Mouse (Mus musculus) small intestine, adult 2 months (tissue): Measurements from ENCODE around the gene Pan3. TPM values are rescaled to one million over a fixed set of nuclear protein-coding genes. Genes with fewer than 3 reads are reported as not detected.

Source experiments
- H3K27ac ChIP-seq: fragments of 200-500 bp; 2 replicates; pipeline ENCODE4 v1.5.1; 2012; ENCODE audit warnings: low read depth, low read length, control low read depth, inconsistent platforms; ENCODE audit not compliant: insufficient read depth
- H3K27me3 ChIP-seq: fragments of 200-500 bp; 2 replicates; pipeline ENCODE4 v1.6.1; 2012; ENCODE audit warnings: mild to moderate bottlenecking, moderate library complexity, low read length, inconsistent platforms; ENCODE audit not compliant: control insufficient read depth, insufficient read depth
- H3K36me3 ChIP-seq: fragments of 200-500 bp; 2 replicates; pipeline ENCODE4 v1.6.1; 2012; ENCODE audit warnings: mild to moderate bottlenecking, low read length, control low read depth, inconsistent platforms; ENCODE audit not compliant: control insufficient read depth, insufficient read depth
- H3K4me1 ChIP-seq: fragments of 200-500 bp; 2 replicates; pipeline ENCODE4 v1.6.1; 2012; ENCODE audit warnings: low read length, inconsistent platforms, mixed read lengths; ENCODE audit not compliant: control insufficient read depth, insufficient read depth, insufficient read length
- H3K4me3 ChIP-seq: fragments of 200-500 bp; 2 replicates; pipeline ENCODE4 v1.5.1; 2012; ENCODE audit warnings: low read depth, mild to moderate bottlenecking, control low read depth, inconsistent platforms, low read length, moderate library complexity
- CTCF ChIP-seq: fragments of 200-500 bp; IDR thresholded peaks from 2 replicates; pipeline ENCODE4 v1.5.1; 2012; ENCODE audit warnings: low read depth, mild to moderate bottlenecking, control low read depth, inconsistent platforms, low read length, moderate library complexity, mixed read lengths; ENCODE audit not compliant: insufficient replicate concordance, insufficient read length; ENCODE audit errors: extremely low read depth
- POLR2A ChIP-seq: fragments of 200-500 bp; IDR thresholded peaks from 2 replicates; pipeline ENCODE4 v1.6.1; 2012; ENCODE audit warnings: low read depth, mild to moderate bottlenecking, control low read depth, inconsistent platforms, low read length, moderate library complexity
- WGBS: fragments of 180-500 bp; shearing (Covaris S2); methylation state at CpG from one replicate; pipeline ENCODE4 v1.1.7; 2018; 5-methylcytosine and 5-hydroxymethylcytosine counted together
- polyA plus RNA-seq: library from polyadenylated mRNA; depleted of rRNA; stranded (reverse); fragments of >200 nt; gene quantifications from 2 replicates; pipeline ENCODE4 v1.2.3, GENCODE M21; 2012

Pan3 gene
- polyA plus RNA-seq, 1 experiment: 18.1 TPM

DNA sequence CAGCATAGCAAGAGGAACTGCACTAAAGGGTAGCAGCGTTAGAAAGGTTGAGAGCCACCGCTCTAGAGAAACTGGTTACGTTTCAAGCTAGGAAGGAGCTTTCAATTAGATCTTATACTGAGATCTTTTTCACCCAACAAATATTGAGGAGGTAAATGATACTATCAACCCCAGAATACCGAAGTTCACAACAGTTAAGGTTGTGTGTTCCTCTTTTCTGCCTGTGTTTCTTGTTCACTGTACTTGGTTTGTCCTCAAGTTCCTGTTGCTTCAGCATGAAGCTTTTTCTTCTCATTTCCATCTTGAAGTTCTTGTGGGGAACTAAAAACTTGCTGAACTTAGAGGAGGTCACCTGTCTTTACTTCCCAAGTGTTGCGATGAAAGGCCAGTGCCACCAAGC lies 41.2 kb downstream of the Pan3 start:
- H3K4me1 ChIP-seq: peaks cover 7% of the 10 kb centered on the region; the same call in 1 of the 2 replicates
- no peaks in the 10 kb centered on the region for H3K27me3 ChIP-seq
- H3K4me3 ChIP-seq: no peak overlapping the region
- 85% methylated on average over 5 of the region's 5 CpGs for WGBS
- no peak overlapping the region for H3K27ac ChIP-seq
- peaks cover 7% of the 10 kb centered on the region for H3K36me3 ChIP-seq
- no peak for TF ChIP-seq CTCF
- no peak for TF ChIP-seq POLR2A

DNA sequence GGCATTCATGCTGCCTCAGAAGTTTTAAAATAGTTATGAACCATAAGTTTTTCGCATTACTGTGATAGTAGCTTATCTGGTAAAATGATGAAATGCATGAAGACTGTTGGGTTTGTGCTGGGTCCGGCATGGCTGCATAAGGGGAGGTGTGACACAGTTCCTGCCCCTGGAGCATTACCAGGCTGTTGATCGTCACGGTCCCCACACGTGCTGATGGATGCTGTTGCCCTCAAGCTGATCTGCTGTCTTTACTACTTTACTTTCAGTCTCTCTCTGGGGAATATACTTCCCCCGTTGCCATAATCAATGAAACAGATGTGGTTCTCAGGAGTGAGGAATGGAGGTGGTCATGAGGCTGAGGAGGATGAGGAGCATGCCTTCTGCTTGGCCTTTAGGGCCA lies 43.1 kb downstream of the Pan3 start:
- no peak overlapping the region for H3K27ac ChIP-seq
- no peak for TF ChIP-seq POLR2A
- no peak for TF ChIP-seq CTCF
- no peaks in the 10 kb centered on the region for H3K27me3 ChIP-seq
- H3K4me3 ChIP-seq: no peak overlapping the region
- peaks cover 7% of the 10 kb centered on the region; the same call in 1 of the 2 replicates for H3K4me1 ChIP-seq
- peaks cover 3% of the 10 kb centered on the region for H3K36me3 ChIP-seq
- 84% methylated on average over 6 of the region's 6 CpGs for WGBS

DNA sequence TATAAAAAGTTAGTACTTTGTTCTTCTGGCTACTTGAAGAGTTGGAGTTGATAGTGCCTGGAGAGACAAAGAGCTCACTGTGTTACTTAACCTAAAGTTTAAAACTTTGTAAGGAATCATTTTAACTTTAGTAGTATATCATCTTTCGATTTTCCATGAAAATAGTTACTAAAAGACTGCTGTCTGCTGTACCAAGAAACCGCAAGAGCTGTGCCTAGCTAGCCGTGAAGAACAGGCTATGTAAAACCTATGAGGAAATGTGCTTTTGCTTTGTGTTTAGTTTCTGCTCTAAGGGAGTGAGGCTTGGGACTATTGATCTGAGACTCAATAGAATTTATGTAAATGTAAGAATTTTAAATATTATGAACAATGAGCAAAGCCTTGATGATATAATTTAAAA lies 43.9 kb downstream of the Pan3 start:
- Histone ChIP-seq H3K4me3 (no peak overlapping the region), H3K4me1 (peaks cover 7% of the 10 kb centered on the region; the same call in 1 of the 2 replicates), H3K27ac (no peak overlapping the region), H3K27me3 (no peaks in the 10 kb centered on the region), H3K36me3 (no peaks in the 10 kb centered on the region; the same call in 1 of the 2 replicates)
- TF ChIP-seq POLR2A (no peak), CTCF (no peak)
- 68% methylated on average over 3 of the region's 3 CpGs for WGBS

DNA sequence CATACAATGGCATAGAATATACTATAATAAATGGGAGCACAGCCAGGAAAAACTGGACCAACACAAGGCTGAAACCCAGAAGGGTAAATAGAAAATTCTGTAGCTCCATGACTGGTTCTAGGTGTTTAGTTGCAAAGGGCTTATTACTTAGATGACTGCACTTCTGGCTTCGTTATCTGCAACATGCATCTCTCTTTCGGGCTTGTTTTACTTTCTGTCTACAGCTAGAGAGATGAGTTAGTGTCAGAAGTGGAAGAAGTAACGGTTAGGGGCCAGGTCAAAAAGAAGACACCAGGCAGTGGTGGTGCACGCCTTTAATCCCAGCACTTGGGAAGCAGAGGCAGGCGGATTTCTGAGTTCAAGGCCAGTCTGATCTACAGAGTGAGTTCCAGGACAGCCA lies 46.1 kb downstream of the Pan3 start:
- Histone ChIP-seq H3K4me1 (peaks cover 7% of the 10 kb centered on the region; the same call in 1 of the 2 replicates), H3K27ac (no peak overlapping the region), H3K27me3 (no peaks in the 10 kb centered on the region), H3K4me3 (no peak overlapping the region), H3K36me3 (no peaks in the 10 kb centered on the region; the same call in 1 of the 2 replicates)
- 90% methylated on average over 5 of the region's 5 CpGs for WGBS
- TF ChIP-seq CTCF (no peak), POLR2A (no peak)

DNA sequence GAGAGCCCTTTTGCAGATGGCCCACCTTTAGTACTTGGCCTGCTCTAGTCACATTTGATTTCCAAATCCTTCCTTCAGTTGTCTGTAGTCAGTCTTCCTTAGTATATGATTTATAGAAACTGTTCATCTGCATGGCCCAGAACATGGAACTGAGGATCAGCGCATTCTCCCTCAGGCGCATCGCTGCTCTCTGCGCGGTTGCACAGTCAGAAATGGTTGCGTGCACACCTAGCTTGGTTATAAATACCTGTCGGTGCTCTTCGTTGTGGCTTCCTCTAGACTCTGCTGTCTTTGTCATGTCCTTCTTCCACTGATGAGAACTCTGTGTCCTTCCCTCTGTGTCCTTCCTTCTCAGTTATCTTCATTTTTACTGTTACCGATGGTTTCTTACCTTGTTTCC lies 47.1 kb downstream of the Pan3 start:
- Histone ChIP-seq H3K4me3 (no peak overlapping the region), H3K27me3 (no peaks in the 10 kb centered on the region), H3K27ac (no peak overlapping the region), H3K4me1 (peaks cover 7% of the 10 kb centered on the region; the same call in 1 of the 2 replicates), H3K36me3 (no peaks in the 10 kb centered on the region)
- TF ChIP-seq POLR2A: no peak
- no peak for TF ChIP-seq CTCF
- WGBS: 93% methylated on average over 9 of the region's 9 CpGs

DNA sequence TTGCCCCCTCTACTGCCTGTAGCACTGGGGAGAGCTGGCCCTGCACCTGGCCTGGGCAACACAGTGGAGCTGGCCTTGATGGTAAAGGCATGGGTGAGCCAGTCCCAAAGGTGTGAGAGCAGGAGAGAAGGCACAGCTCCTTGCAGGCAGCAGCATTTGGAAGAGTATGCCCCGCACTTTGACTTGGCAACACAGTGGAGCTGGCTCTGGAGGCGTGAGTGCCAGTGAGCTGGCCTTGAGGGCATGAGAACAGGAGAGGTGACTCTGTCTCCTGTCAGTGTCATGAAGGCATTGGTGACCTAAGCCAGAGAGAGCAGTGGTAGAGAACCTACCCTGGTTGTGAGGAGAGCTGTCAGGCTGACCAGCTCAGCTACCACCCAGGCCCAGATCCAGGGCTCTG lies 49.4 kb downstream of the Pan3 start:
- 84% methylated on average over 2 of the region's 2 CpGs for WGBS
- H3K4me1 ChIP-seq: peaks cover 3% of the 10 kb centered on the region; the same call in 1 of the 2 replicates
- no peaks in the 10 kb centered on the region for H3K36me3 ChIP-seq
- H3K27me3 ChIP-seq: no peaks in the 10 kb centered on the region
- H3K4me3 ChIP-seq: no peak overlapping the region
- TF ChIP-seq CTCF (no peak), POLR2A (no peak)
- no peak overlapping the region for H3K27ac ChIP-seq

DNA sequence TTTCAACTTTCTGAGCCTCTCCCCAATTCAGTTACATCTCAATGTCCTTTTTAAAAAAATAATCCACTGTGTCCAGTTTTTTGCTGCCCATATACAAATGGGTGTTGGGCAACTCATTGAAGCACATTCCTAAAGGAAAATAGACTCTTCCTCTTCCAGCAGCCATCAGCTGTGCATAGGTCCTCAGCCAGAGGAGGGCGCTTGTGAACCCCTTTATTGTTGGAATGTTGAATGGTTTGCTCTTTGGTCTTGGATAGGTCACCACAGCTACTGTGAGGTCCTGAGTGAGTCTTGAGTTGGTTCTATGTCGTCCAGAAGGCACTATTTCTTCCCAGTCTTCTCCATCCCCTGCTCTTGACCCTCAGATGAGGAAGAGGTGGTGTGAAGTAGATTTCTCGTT lies 54.2 kb downstream of the Pan3 start:
- Histone ChIP-seq H3K36me3 (peaks cover 8% of the 10 kb centered on the region), H3K4me3 (no peak overlapping the region), H3K4me1 (no peaks in the 10 kb centered on the region), H3K27me3 (no peaks in the 10 kb centered on the region), H3K27ac (no peak overlapping the region)
- 82% methylated on average over 3 of the region's 3 CpGs for WGBS
- TF ChIP-seq POLR2A (no peak), CTCF (peak; percentile 40; the same call in 1 of the 2 replicates)
